Mouse (Mus musculus) midbrain, embryonic 11.5 days (tissue): ENCODE measurements around the gene Olig1. TPM values are rescaled to one million over a fixed set of nuclear protein-coding genes. Genes with fewer than 3 reads are reported as not detected.

ENCODE experiments used
- ATAC-seq: fragments of 200-750 bp; cut with Nextera tagmentation; 2 replicates; pipeline ENCODE4 v1.8.0; 2017; ENCODE audit warnings: moderate TSS enrichment, moderate library complexity; ENCODE audit not compliant: low FRiP score
- DNase-seq: peaks from one replicate; pipeline ENCODE4 v3.0.0; 2015; ENCODE audit warnings: low spot score; ENCODE audit errors: missing footprints
- H3K27ac ChIP-seq: fragments of 300-500 bp; sonication (generic); 2 replicates; pipeline ENCODE4 v1.5.1; 2014; ENCODE audit warnings: low read depth, low read length
- H3K27me3 ChIP-seq: fragments of 300-500 bp; sonication (generic); 2 replicates; pipeline ENCODE4 v1.6.1; 2014; ENCODE audit warnings: mild to moderate bottlenecking, low read length, moderate library complexity, mixed read lengths; ENCODE audit not compliant: control insufficient read depth, insufficient read depth
- H3K36me3 ChIP-seq: fragments of 300-500 bp; sonication (generic); 2 replicates; pipeline ENCODE4 v1.6.1; 2014; ENCODE audit warnings: mild to moderate bottlenecking, low read length, moderate library complexity, mixed read lengths; ENCODE audit not compliant: control insufficient read depth, insufficient read depth
- H3K4me1 ChIP-seq: fragments of 300-500 bp; sonication (generic); 2 replicates; pipeline ENCODE4 v1.6.1; 2014; ENCODE audit warnings: low read length; ENCODE audit not compliant: control insufficient read depth, insufficient read depth
- H3K4me2 ChIP-seq: fragments of 300-500 bp; sonication (generic); 2 replicates; pipeline ENCODE4 v1.6.1; 2014; ENCODE audit warnings: mild to moderate bottlenecking, moderate library complexity
- H3K4me3 ChIP-seq: fragments of 300-500 bp; sonication (generic); 2 replicates; pipeline ENCODE4 v1.5.1; 2014; ENCODE audit warnings: low read depth, low read length
- H3K9ac ChIP-seq: fragments of 300-500 bp; sonication (generic); 2 replicates; pipeline ENCODE4 v1.6.1; 2014; ENCODE audit warnings: low read length
- H3K9me3 ChIP-seq: fragments of 300-500 bp; sonication (generic); 2 replicates; pipeline ENCODE4 v1.6.1; 2016; ENCODE audit warnings: low read length; ENCODE audit not compliant: control insufficient read depth
- WGBS: fragments of 180-500 bp; shearing (Covaris S2); extraction: QIAGEN DNeasy Blood & Tissue Kit; methylation state at CpG from one replicate; pipeline ENCODE4 v1.1.7; 2014; 5-methylcytosine and 5-hydroxymethylcytosine counted together
- polyA plus RNA-seq: library from polyadenylated mRNA; unstranded; fragments of >200 nt; fragmentation: Nextera tagmentation; extraction: Ambion mirVana; gene quantifications from 2 replicates; pipeline ENCODE4 v1.2.1, GENCODE M21; 2014

Gene Olig1
- polyA plus RNA-seq, 1 experiment from 2014 or later: 3.2 TPM

DNA sequence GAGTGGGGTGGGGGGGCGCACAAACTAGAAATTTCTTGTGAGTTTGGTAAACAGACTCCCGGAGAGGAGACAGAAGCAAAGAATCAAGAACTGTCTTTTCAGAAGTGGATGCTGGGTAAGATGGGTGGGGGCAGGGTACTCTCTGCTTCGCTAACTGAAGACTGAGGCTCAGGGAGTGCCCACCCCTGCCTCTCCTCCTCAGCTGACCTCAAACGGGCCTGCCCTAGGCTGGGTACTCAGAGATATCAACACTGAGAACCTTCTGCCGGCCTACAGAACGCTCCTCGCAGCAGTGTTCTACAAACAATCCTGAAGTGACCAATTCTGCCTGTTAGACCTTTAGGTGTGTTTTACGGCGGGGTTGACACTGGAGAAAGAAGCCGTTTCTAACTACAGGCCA, 50.6 kb downstream of the Olig1 start:
- no peak for DNase-seq
- 71% methylated on average over 10 of the region's 10 CpGs for WGBS
- Histone ChIP-seq H3K4me1 (peaks cover 3% of the 10 kb centered on the region; the same call in 1 of the 2 replicates), H3K9me3 (no peaks in the 10 kb centered on the region), H3K9ac (no peak overlapping the region), H3K27ac (no peak overlapping the region), H3K36me3 (no peaks in the 10 kb centered on the region), H3K27me3 (peaks cover 6% of the 10 kb centered on the region; the same call in 1 of the 2 replicates), H3K4me2 (no peak overlapping the region), H3K4me3 (no peak overlapping the region)
- no peak for ATAC-seq

DNA sequence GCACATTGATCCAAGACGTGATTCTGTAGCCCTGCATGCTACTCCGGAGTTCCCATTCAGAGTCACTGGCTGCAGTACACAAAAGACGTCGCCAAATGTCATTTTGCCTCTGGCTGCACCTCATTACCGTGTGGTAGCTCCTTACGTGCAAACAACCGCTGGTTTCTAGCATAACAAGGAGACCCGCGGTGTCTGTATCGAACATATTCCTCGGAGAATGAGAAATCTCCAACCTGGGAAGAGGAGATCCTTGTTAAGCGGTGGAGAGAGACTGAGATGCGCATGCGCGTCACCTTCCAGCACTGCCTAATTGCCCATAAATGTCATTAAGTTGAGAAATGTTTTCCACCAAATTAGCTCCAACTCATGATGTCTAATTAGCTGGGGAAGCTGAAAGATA, 51.0 kb downstream of the Olig1 start:
- Histone ChIP-seq H3K9ac (no peak overlapping the region), H3K4me2 (no peak overlapping the region), H3K27ac (no peak overlapping the region), H3K27me3 (peaks cover 2% of the 10 kb centered on the region; the same call in 1 of the 2 replicates), H3K4me3 (no peak overlapping the region), H3K36me3 (no peaks in the 10 kb centered on the region), H3K4me1 (peaks cover 3% of the 10 kb centered on the region; the same call in 1 of the 2 replicates), H3K9me3 (no peaks in the 10 kb centered on the region)
- peak; percentile 85 for DNase-seq
- WGBS: 70% methylated on average over 15 of the region's 15 CpGs
- ATAC-seq: no peak

Other genes with a start within 250 kb of the Olig1 start
- gene Paxbp1, start 225.2 kb upstream of the Olig1 start, polyA plus RNA-seq: 86.4 and 97.2 TPM in 2 replicates
- 0.26 TPM in 1 of 2 replicates, not detected in the other for gene 4932438H23Rik, start 174.7 kb upstream of the Olig1 start, polyA plus RNA-seq
- gene Olig2, start 44.3 kb upstream of the Olig1 start, polyA plus RNA-seq: 6.8 and 7.5 TPM in 2 replicates
- 32.6 and 32.7 TPM in 2 replicates for gene Ifnar2, start 103.0 kb downstream of the Olig1 start, polyA plus RNA-seq
- not detected in 2 replicates for gene Gm21970, start 121.9 kb downstream of the Olig1 start, polyA plus RNA-seq
- 8.1 and 8.5 TPM in 2 replicates for gene Il10rb, start 136.4 kb downstream of the Olig1 start, polyA plus RNA-seq
- gene Ifnar1, start 215.5 kb downstream of the Olig1 start, polyA plus RNA-seq: 49.9 and 53.8 TPM in 2 replicates